Mouse (Mus musculus): Measurements from ENCODE around the gene Fnbp1.

GRCm38 (mm10) chr2:31036811-31037210 is 105.0 kb downstream of the Fnbp1 start:
- TF ChIP-seq CTCF (conservative IDR thresholded peaks at IDR 0.05; ENCODE audit: insufficient read depth, insufficient read length, low read depth, low read length) (no peak), POLR2A (IDR thresholded peaks at IDR 0.05; ENCODE audit: low read depth, low read length) (no peak)
